Mouse (Mus musculus) spleen, adult 2 months (tissue): ENCODE data around the gene Aldh1a1.

Source experiments
- CTCF ChIP-seq: fragments of 200-500 bp; IDR thresholded peaks from 2 replicates; pipeline ENCODE4 v1.5.1; 2011; ENCODE audit warnings: mild to moderate bottlenecking, inconsistent platforms; ENCODE audit not compliant: insufficient read depth, insufficient read length, insufficient replicate concordance; ENCODE audit errors: extremely low read depth
- POLR2A ChIP-seq: fragments of 200-500 bp; IDR thresholded peaks from 2 replicates; pipeline ENCODE4 v1.6.1; 2011; ENCODE audit warnings: low read depth, low read length, inconsistent platforms

GRCm38 (mm10) chr19:20633876-20634691 is 141.6 kb downstream of the Aldh1a1 start:
- TF ChIP-seq CTCF (no peak), POLR2A (no peak)
